Mouse (Mus musculus) G1E (cell line): Measurements from ENCODE around the gene Gm5617. TPM values are rescaled to one million over a fixed set of nuclear protein-coding genes. Genes with fewer than 3 reads are reported as not detected.
"Not testable (repeated sequence)": the region's sequence is repeated elsewhere in the genome, so short reads cannot be mapped to it uniquely, and the experiment has no call there.

ENCODE experiments used
- ATAC-seq: 2 replicates; pipeline ENCODE4 v1.8.0; 2016; ENCODE audit warnings: mild to moderate bottlenecking; ENCODE audit not compliant: insufficient number of reproducible peaks, poor library complexity, low FRiP score, severe bottlenecking; ENCODE audit errors: extremely low read depth
- DNase-seq: peaks from one replicate; pipeline ENCODE4 v3.0.0; 2012; ENCODE audit warnings: low spot score
- H3K27me3 ChIP-seq: 2 replicates; pipeline ENCODE4 v1.6.1; 2012; ENCODE audit warnings: mild to moderate bottlenecking, low read length, inconsistent platforms; ENCODE audit not compliant: insufficient read depth
- H3K36me3 ChIP-seq: replicated peaks from 2 replicates; pipeline ENCODE3; 2012; ENCODE audit warnings: mild to moderate bottlenecking, inconsistent platforms
- H3K4me1 ChIP-seq: 2 replicates; pipeline ENCODE4 v1.6.1; 2012; ENCODE audit warnings: low read depth, low read length, inconsistent platforms, mixed read lengths; ENCODE audit not compliant: insufficient read depth
- H3K4me3 ChIP-seq: 2 replicates; pipeline ENCODE4 v1.5.1; 2012; ENCODE audit warnings: low read depth, mild to moderate bottlenecking, inconsistent platforms, low read length, moderate library complexity, mixed read lengths
- H3K9me3 ChIP-seq: replicated peaks from 2 replicates; pipeline ENCODE4 v1.6.1; 2012; ENCODE audit warnings: inconsistent platforms
- CTCF ChIP-seq: IDR thresholded peaks from 2 replicates; pipeline ENCODE4 v1.5.1; 2012; ENCODE audit warnings: low read depth, low read length, inconsistent platforms, mixed read lengths
- GATA1 ChIP-seq: IDR thresholded peaks from 2 replicates; pipeline ENCODE4 v1.6.1; 2012; ENCODE audit warnings: borderline replicate concordance, low read length, inconsistent platforms, mixed read lengths
- GATA2 ChIP-seq: IDR thresholded peaks from 2 replicates; pipeline ENCODE4 v1.6.1; 2012; ENCODE audit warnings: low read depth, low read length, inconsistent platforms, borderline replicate concordance
- POLR2AphosphoS5 ChIP-seq: IDR thresholded peaks from 2 replicates; pipeline ENCODE4 v1.6.1; 2012; ENCODE audit warnings: low read depth, low read length, inconsistent platforms; ENCODE audit not compliant: insufficient replicate concordance
- TAL1 ChIP-seq: conservative IDR thresholded peaks from 2 replicates; pipeline ENCODE4 v1.6.1; 2012; ENCODE audit warnings: low read depth, low read length, inconsistent platforms, mixed read lengths
- polyA plus RNA-seq: library from polyadenylated mRNA; stranded (reverse); fragments of >175 nt; gene quantifications from 2 replicates; pipeline ENCODE4 v1.2.3, GENCODE M21; 2012
- total RNA-seq, 2 experiments: library from RNA; stranded (forward) in 1 of 2; stranded (reverse) in 1 of 2; fragments of 200-1000 nt in 1 of 2; fragments of >200 nt in 1 of 2; fragmentation: Nextera tagmentation in 1 of 2; gene quantifications; 2 replicates each; pipeline ENCODE4 v1.2.3; 2014 to 2017

Gm5617 gene
- total and polyA plus RNA-seq, 3 experiments = 39.2 to 94.6 (median 90.9) TPM

- ATAC-seq = no peak
- Histone ChIP-seq H3K4me1 (peaks cover 5% of the 10 kb centered on the region; the same call in 1 of the 2 replicates), H3K36me3 (peaks cover 39% of the 10 kb centered on the region), H3K4me3 (no peak overlapping the region), H3K27me3 (no peaks in the 10 kb centered on the region), H3K9me3 (peaks cover 5% of the 10 kb centered on the region)
- DNase-seq = no peak
- TF ChIP-seq TAL1 = no peak
- no peak for TF ChIP-seq GATA2
- no peak for TF ChIP-seq POLR2AphosphoS5
- no peak for TF ChIP-seq CTCF
- no peak for TF ChIP-seq GATA1
Measured at GRCm38 (mm10) chr9:48461545-48461944, 33.7 kb upstream of the Gm5617 start.

GRCm38 (mm10) chr9:48465671-48466070 is 29.6 kb upstream of the Gm5617 start:
- peaks cover 8% of the 10 kb centered on the region for H3K4me1 ChIP-seq
- DNase-seq (no peak), ATAC-seq (no peak)
- H3K4me3 ChIP-seq = no peak overlapping the region
- peak; percentile 61 for TF ChIP-seq CTCF
- TF ChIP-seq GATA2 = no peak
- peaks cover 5% of the 10 kb centered on the region for H3K9me3 ChIP-seq
- H3K36me3 ChIP-seq = peaks cover 71% of the 10 kb centered on the region
- no peaks in the 10 kb centered on the region for H3K27me3 ChIP-seq

DNA sequence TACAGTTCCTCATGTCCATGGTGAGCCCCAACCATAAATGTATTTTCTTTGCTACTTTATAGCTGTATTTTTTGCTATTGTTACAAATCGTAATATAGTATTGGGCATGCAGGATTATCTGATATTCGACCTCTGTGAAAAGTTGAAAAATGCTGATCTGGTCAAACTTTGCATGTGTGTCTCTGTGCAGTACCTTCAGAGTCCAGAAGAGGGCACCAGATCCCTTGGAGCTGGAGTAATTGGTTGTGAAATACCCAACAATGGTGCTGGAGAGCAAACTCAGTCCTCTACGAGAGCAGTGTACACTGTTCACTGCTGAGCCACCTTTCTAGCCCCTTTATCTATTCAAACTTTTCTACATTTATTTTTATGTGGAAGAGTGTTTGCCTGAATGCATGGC is 28.4 kb upstream of the Gm5617 start:
- no peaks in the 10 kb centered on the region for H3K27me3 ChIP-seq
- peak; percentile 12 for DNase-seq
- no peak overlapping the region for H3K4me3 ChIP-seq
- TF ChIP-seq GATA2 (no peak), CTCF (peak; percentile 80)
- peak; percentile 28; the same call in 1 of the 2 replicates for ATAC-seq
- peaks cover 77% of the 10 kb centered on the region for H3K36me3 ChIP-seq
- H3K9me3 ChIP-seq = peaks cover 5% of the 10 kb centered on the region
- H3K4me1 ChIP-seq = peaks cover 5% of the 10 kb centered on the region

- H3K36me3 ChIP-seq = peaks cover 81% of the 10 kb centered on the region
Measured at GRCm38 (mm10) chr9:48467471-48467870, 27.8 kb upstream of the Gm5617 start.

DNA sequence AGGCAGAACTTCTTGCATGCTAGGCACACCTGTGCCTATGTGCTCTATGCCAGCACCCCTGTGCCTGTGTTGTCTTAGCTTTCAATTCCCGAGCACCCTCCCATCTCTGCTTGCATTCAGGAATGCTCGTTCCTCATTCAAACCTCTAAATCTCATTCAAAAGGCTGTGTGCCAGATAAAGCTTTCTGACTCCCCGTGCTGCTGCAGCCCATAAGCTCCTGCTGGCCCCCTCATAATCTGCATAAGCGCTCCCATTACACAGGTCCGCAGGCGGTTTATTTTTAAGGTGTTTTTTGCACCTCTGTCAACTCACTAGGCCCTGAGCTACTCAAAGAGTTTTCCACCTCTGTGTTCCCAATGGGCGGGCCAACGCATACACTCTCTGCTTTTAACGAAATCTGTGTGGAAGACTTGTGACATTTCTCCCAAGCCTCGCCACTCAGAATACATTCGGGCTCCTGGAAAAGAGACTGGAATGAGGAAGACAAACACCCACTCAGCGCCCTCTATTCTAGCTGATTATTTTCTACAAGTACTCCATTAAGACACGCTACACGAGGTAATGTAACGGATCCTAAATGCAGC is 22.7 kb upstream of the Gm5617 start:
- Histone ChIP-seq H3K4me1 (peaks cover 30% of the 10 kb centered on the region), H3K9me3 (no peaks in the 10 kb centered on the region), H3K4me3 (no peak overlapping the region), H3K27me3 (no peaks in the 10 kb centered on the region), H3K36me3 (peaks cover 88% of the 10 kb centered on the region)
- no peak for ATAC-seq
- no peak for DNase-seq
- TF ChIP-seq GATA2 (no peak), CTCF (no peak), TAL1 (no peak), POLR2AphosphoS5 (no peak), GATA1 (no peak)

More at GRCm38 (mm10) chr9:48467471-48467870, 27.8 kb upstream of the Gm5617 start:
- DNase-seq, H3K4me3 ChIP-seq, H3K4me1 ChIP-seq, H3K27me3 ChIP-seq, H3K9me3 ChIP-seq, ATAC-seq: not testable (repeated sequence)

DNA sequence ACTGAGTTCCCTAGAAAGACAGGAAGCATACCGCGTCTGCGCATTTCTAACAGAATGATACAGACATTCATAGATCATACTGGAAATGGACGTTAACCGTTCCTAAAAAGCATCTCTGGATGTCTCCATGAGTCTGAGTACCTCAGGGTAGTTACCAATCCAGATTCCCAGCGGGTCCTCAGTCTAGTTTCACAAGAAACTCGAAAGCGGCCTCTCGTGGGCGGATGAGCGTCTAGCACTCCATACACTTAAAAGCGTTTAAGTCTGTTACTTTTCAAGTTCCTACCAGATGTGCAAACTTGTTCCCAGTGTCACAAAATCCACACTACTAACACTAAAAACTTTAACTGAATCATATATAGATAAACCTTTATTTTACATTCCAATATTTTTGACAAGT is 22.1 kb upstream of the Gm5617 start:
- ATAC-seq = no peak
- Histone ChIP-seq H3K4me1 (peaks cover 36% of the 10 kb centered on the region), H3K9me3 (no peaks in the 10 kb centered on the region), H3K4me3 (no peak overlapping the region), H3K36me3 (peaks cover 89% of the 10 kb centered on the region), H3K27me3 (no peaks in the 10 kb centered on the region)
- no peak for DNase-seq
- TF ChIP-seq GATA2 (no peak), GATA1 (no peak), CTCF (no peak), POLR2AphosphoS5 (no peak), TAL1 (no peak)

DNA sequence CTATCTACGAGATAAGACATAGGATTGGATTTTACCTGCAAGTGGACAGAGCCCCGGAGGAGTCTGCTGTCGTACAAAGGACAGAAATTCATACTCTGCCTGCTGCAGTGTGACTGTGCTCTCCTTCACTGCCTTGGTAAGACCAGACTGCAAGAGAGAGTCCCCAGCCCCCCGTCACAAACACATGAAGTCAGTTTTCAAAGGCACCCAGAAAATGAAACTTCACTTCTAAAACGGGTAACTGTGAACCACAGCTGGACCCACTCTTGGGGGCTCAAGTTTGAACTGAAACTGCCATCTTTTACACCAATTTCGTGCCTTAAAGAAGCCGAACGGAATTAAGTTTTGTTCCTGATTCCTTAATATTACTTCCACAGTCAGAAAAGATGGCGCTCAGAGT is 20.9 kb upstream of the Gm5617 start:
- Histone ChIP-seq H3K4me1 (peaks cover 46% of the 10 kb centered on the region), H3K9me3 (no peaks in the 10 kb centered on the region), H3K27me3 (no peaks in the 10 kb centered on the region), H3K4me3 (no peak overlapping the region), H3K36me3 (peaks cover 84% of the 10 kb centered on the region)
- TF ChIP-seq GATA2 (no peak), POLR2AphosphoS5 (no peak), CTCF (no peak), GATA1 (no peak), TAL1 (no peak)
- no peak for ATAC-seq
- DNase-seq = no peak
